Mouse (Mus musculus) liver, adult 2 months (tissue): ENCODE measurements around the gene Upk3bl. TPM values are rescaled to one million over a fixed set of nuclear protein-coding genes. Genes with fewer than 3 reads are reported as not detected.

Experiments
- DNase-seq: peaks from one replicate; pipeline ENCODE4 v3.0.0-alpha.2; 2011; ENCODE audit warnings: low read depth, low spot score; ENCODE audit errors: extremely low read depth
- H3K27ac ChIP-seq: fragments of 200-500 bp; replicated peaks from 2 replicates; pipeline ENCODE4 v1.5.1; 2012; ENCODE audit warnings: low read depth, mild to moderate bottlenecking, control low read depth, inconsistent platforms, low read length; ENCODE audit not compliant: insufficient read depth
- H3K27me3 ChIP-seq: fragments of 200-500 bp; 2 replicates; pipeline ENCODE4 v1.6.1; 2012; ENCODE audit warnings: mild to moderate bottlenecking, moderate library complexity, low read length, inconsistent platforms; ENCODE audit not compliant: control insufficient read depth, insufficient read depth
- H3K36me3 ChIP-seq: fragments of 200-500 bp; 2 replicates; pipeline ENCODE4 v1.6.1; 2012; ENCODE audit warnings: low read length, inconsistent platforms; ENCODE audit not compliant: control insufficient read depth, insufficient read depth
- H3K4me1 ChIP-seq: fragments of 200-500 bp; 2 replicates; pipeline ENCODE4 v1.6.1; 2011; ENCODE audit warnings: low read length; ENCODE audit not compliant: control insufficient read depth, insufficient read depth
- H3K4me3 ChIP-seq: fragments of 200-500 bp; 2 replicates; pipeline ENCODE4 v1.5.1; 2011; ENCODE audit warnings: low read depth, mild to moderate bottlenecking, control low read depth, low read length, moderate library complexity; ENCODE audit not compliant: insufficient read depth
- H3K79me2 ChIP-seq: fragments of 200-500 bp; 2 replicates; pipeline ENCODE4 v1.6.1; 2012; ENCODE audit warnings: inconsistent platforms, mild to moderate bottlenecking, low read length, moderate library complexity; ENCODE audit not compliant: control insufficient read depth, insufficient read depth
- H3K9ac ChIP-seq: fragments of 200-500 bp; 2 replicates; pipeline ENCODE4 v1.6.1; 2012; ENCODE audit warnings: low read depth, mild to moderate bottlenecking, control low read depth, inconsistent platforms, low read length
- CTCF ChIP-seq: fragments of 200-500 bp; IDR thresholded peaks from 2 replicates; pipeline ENCODE4 v1.5.1; 2011; ENCODE audit warnings: low read depth, low read length, control low read depth
- POLR2A ChIP-seq: fragments of 200-500 bp; IDR thresholded peaks from 2 replicates; pipeline ENCODE4 v1.6.1; 2011; ENCODE audit warnings: low read length, control low read depth; ENCODE audit not compliant: insufficient read depth; ENCODE audit errors: extremely low read depth
- WGBS: fragments of 180-500 bp; shearing (Covaris S2); methylation state at CpG from one replicate; pipeline ENCODE4 v1.1.7; 2018; 5-methylcytosine and 5-hydroxymethylcytosine counted together
- polyA plus RNA-seq: library from polyadenylated mRNA; depleted of rRNA; stranded (reverse); fragments of >200 nt; gene quantifications from 2 replicates; pipeline ENCODE4 v1.2.3, GENCODE M21; 2012; rRNA removed
- total RNA-seq: library from RNA; depleted of rRNA; stranded (reverse); fragments of >200 nt; gene quantifications from 2 replicates; pipeline ENCODE4 v1.2.3, GENCODE M21; 2014; rRNA removed

The Upk3bl gene
- total RNA-seq = not detected in 2 replicates
- polyA plus RNA-seq = not detected in 2 replicates

DNA sequence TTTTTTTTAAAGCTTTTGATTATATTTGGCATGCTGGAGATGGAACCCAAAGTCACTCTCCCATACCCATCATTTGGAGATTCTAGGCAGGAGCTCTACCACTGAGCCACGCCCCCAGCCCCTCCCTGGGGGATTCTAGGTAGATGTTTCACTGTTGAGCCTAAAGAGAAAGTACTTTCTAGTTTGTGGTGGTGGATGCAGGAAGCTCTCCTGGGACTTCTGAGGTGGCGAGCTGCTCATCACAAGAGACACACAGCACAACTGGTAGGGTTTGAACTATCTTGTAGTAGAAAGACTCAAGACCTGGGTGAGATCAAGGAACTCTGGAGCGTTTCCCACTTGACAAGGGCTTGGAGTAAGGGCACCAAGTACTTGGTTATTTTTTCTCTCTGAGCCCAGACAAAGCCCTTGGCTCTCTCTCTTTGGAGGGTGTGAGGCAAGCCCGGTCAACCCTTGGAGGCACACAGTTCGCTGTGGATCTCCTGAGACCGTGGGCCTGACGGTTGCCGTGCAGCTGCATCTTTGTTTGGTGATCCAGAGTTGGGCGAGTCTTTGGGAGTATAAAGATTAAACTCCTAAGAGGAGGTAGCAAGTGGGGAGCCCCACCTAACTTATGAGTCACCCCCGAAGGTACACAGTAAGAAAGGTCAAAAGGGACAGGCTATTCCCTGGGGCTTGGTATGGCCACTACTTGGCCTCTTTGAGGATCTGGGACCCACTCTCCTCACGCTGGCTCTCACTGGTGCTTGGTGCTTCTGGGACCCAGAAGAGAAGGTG, at the start of gene Upk3bl:
TSS of gene Upk3bl (plus strand) at position 192 of the 777 bp plus-strand sequence.
- no peaks in the 10 kb centered on the region for H3K4me1 ChIP-seq
- no peak for DNase-seq
- 90% methylated on average over 11 of the region's 11 CpGs for WGBS
- no peak within 1 kb of the TSS for H3K4me3 ChIP-seq
- H3K27me3 ChIP-seq = no peaks in the 10 kb centered on the region
- no peaks in the 10 kb centered on the region for H3K79me2 ChIP-seq
- TF ChIP-seq POLR2A = no peak
- H3K27ac ChIP-seq = no peak within 1 kb of the TSS
- no peaks in the 10 kb centered on the region for H3K36me3 ChIP-seq
- H3K9ac ChIP-seq = no peak within 1 kb of the TSS

DNA sequence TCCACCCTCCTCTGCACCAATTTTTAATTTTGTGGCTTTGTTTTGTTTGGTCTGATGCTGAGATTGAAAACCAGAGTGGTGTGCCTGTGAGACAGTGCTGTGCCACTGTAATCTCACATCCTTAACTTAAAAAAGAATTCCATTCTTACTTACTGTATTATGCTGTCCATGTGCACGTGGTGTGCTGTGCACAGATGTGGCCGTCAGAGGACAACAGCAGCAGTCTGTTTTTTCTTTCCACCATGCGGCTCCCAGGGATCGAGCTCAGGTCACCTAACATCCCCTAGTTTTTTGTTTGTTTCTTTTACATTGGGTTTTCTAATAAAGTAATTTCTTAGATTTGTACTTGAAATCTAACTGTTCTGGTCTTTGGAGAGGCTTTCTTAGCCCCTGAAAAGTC, 49.8 kb upstream of the Upk3bl start:
- H3K36me3 ChIP-seq = no peaks in the 10 kb centered on the region
- 90% methylated on average over 4 of the region's 4 CpGs for WGBS
- TF ChIP-seq POLR2A (no peak), CTCF (no peak)
- H3K4me1 ChIP-seq = peaks cover 2% of the 10 kb centered on the region
- H3K27me3 ChIP-seq = no peaks in the 10 kb centered on the region
- DNase-seq = no peak
- no peaks in the 10 kb centered on the region; the same call in 1 of the 2 replicates for H3K79me2 ChIP-seq
- H3K4me3 ChIP-seq = no peak overlapping the region
- H3K9ac ChIP-seq = no peak overlapping the region
- H3K27ac ChIP-seq = no peak overlapping the region

DNA sequence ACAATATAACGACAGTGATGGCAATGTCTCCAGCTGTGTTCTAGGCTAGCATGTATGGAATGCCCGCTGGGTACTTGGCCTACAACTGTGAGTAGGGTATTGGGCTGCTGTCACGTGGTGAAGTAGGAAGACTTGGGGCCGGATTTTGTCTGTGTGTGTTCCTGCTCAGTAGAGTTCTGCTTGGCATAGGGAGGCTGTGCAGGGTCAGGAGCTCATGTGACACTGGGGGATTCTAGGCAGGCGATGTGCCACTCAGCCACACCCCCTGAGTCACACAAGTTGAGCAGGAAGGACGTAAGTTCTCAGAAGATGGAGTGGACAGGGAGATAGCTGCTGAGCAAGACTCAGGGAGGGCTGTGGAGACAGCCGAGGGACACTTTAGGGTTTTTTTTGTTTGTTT, 46.5 kb upstream of the Upk3bl start:
- Histone ChIP-seq H3K27ac (no peak overlapping the region), H3K36me3 (peaks cover 5% of the 10 kb centered on the region; the same call in 1 of the 2 replicates), H3K27me3 (no peaks in the 10 kb centered on the region), H3K79me2 (no peaks in the 10 kb centered on the region; the same call in 1 of the 2 replicates), H3K4me3 (no peak overlapping the region), H3K4me1 (peaks cover 1% of the 10 kb centered on the region; the same call in 1 of the 2 replicates), H3K9ac (no peak overlapping the region)
- DNase-seq = no peak
- TF ChIP-seq POLR2A (no peak), CTCF (no peak)
- WGBS = 74% methylated on average over 7 of the region's 7 CpGs

DNA sequence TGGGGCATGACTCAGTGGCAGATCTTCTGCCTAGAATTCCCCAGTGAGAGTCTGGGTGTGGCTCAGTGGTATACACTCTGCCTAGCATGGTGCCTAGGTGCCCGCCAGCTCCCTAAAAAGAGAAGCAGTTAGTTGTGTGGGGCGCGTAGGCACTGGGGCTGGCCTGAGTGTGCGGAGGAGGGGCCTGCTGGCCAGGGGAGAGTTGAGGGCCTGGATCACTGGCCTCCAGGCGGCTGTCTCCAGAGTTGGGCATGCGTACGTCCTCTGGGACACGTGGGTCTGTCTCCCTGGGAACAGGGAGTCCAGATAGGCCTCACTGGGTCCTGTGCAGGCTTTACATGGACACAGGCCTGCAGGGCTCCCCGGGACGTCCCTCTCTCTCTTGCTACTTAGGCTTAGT, 39.4 kb upstream of the Upk3bl start:
- DNase-seq = no peak
- H3K9ac ChIP-seq = no peak overlapping the region

DNA sequence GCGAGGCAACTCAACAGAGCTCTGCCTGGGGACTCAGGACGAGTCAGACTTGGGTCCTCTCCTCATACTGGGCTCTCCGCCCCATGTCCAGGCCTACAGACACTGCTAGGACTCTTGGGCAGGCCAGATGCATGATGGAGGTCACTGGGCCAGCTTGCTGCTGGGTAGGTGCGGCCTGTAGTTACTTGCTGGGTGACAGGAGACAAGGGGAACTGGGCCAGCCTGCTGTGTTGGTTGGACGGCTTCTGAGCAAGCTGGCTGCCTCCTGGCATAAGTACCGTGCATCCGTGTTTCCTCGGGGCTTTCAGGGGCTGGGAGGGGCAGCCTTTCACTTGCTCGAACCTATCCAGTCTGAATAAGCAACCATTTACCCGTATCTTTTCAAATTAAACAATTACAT, 38.7 kb upstream of the Upk3bl start:
- WGBS = 84% methylated on average over 10 of the region's 10 CpGs
- no peak overlapping the region for H3K4me3 ChIP-seq
- no peak for DNase-seq

More for the DNA sequence above, 39.4 kb upstream of the Upk3bl start:
- H3K27me3 ChIP-seq = no peaks in the 10 kb centered on the region
- TF ChIP-seq CTCF (no peak), POLR2A (no peak)
- WGBS = 88% methylated on average over 10 of the region's 10 CpGs
- no peak overlapping the region for H3K27ac ChIP-seq
- H3K79me2 ChIP-seq = no peaks in the 10 kb centered on the region
- H3K4me1 ChIP-seq = peaks cover 2% of the 10 kb centered on the region
- no peak overlapping the region for H3K4me3 ChIP-seq
- peaks cover 6% of the 10 kb centered on the region; the same call in 1 of the 2 replicates for H3K36me3 ChIP-seq

More for the DNA sequence above, 38.7 kb upstream of the Upk3bl start:
- H3K27ac ChIP-seq = 0 out of 2 replicates have a peak overlapping the region, but pooled peaks have one; percentile 37
- no peak for TF ChIP-seq CTCF
- H3K27me3 ChIP-seq = no peaks in the 10 kb centered on the region
- H3K9ac ChIP-seq = no peak overlapping the region
- peaks cover 6% of the 10 kb centered on the region; the same call in 1 of the 2 replicates for H3K36me3 ChIP-seq
- no peaks in the 10 kb centered on the region for H3K79me2 ChIP-seq
- H3K4me1 ChIP-seq = peaks cover 2% of the 10 kb centered on the region
